Comparison of ENCODE assay signal across 7 mouse cellular contexts in genomic region chr10:127120301-127121065, GRCm38 (mm10). TPM values are rescaled to one million over a fixed set of nuclear protein-coding genes. Genes with fewer than 3 reads are reported as not detected.
DNase-seq lines count a peak whose midpoint lies in the region; ATAC-seq and TF ChIP-seq lines count a peak whose summit lies in the region.

No protein-coding gene starts in this region.

- no peaks in the 10 kb centered on the region for H3K27me3 ChIP-seq in embryonic facial prominence, embryonic 15.5 days
- no peaks in the 10 kb centered on the region for H3K27me3 ChIP-seq in intestine, embryonic 14.5 days (replicated peaks; ENCODE audit: control insufficient read depth, insufficient read depth, low read length)
- H3K27me3 ChIP-seq in midbrain, embryonic 15.5 days (replicated peaks), result no peaks in the 10 kb centered on the region

- peak overlapping the region; percentile 91 for H3K4me3 ChIP-seq in left cerebral cortex, adult 2 months
- peak overlapping the region; percentile 88 for H3K4me3 ChIP-seq in embryonic facial prominence, embryonic 15.5 days (replicated peaks)
- peak overlapping the region; percentile 90 for H3K4me3 ChIP-seq in intestine, embryonic 14.5 days (ENCODE audit: low read depth, low read length)
- peak overlapping the region; percentile 88 for H3K4me3 ChIP-seq in midbrain, embryonic 15.5 days

- no peak for TF ChIP-seq CTCF in left cerebral cortex, adult 2 months (IDR thresholded peaks at IDR 0.05)

- no peaks in the 10 kb centered on the region for H3K9me3 ChIP-seq in embryonic facial prominence, embryonic 15.5 days (replicated peaks)
- H3K9me3 ChIP-seq in intestine, embryonic 14.5 days (ENCODE audit: control insufficient read depth, low read length), result no peaks in the 10 kb centered on the region
- H3K9me3 ChIP-seq in midbrain, embryonic 15.5 days, result no peaks in the 10 kb centered on the region

- H3K36me3 ChIP-seq in embryonic facial prominence, embryonic 15.5 days, result peaks cover 38% of the 10 kb centered on the region
- peaks cover 40% of the 10 kb centered on the region for H3K36me3 ChIP-seq in intestine, embryonic 14.5 days (ENCODE audit: control insufficient read depth, insufficient read depth, low read length)
- H3K36me3 ChIP-seq in midbrain, embryonic 15.5 days (replicated peaks), result 0 out of 2 replicates have a peak, but pooled peaks cover 11% of the 10 kb centered on the region

- peak overlapping the region; percentile 86 for H3K27ac ChIP-seq in left cerebral cortex, adult 2 months
- H3K27ac ChIP-seq in embryonic facial prominence, embryonic 15.5 days (replicated peaks), result no peak overlapping the region
- H3K27ac ChIP-seq in intestine, embryonic 14.5 days (ENCODE audit: low read depth), result no peak overlapping the region
- peak overlapping the region; percentile 77 for H3K27ac ChIP-seq in midbrain, embryonic 15.5 days

- no peak for DNase-seq in left cerebral cortex, adult 2 months (ENCODE audit: extremely low spot score in 1 of 2, low spot score in 2 of 2)
- DNase-seq in left cerebral cortex, postnatal 36 days (ENCODE audit: low spot score in 2 of 2), result no peak
- DNase-seq in MN1 (ENCODE audit: low spot score), result peak; percentile 60
- peak; percentile 57 for DNase-seq in intestine, embryonic 14.5 days (ENCODE audit: low spot score)
- no peak for DNase-seq in T-cell, adult 2 months (ENCODE audit: low spot score)

- intact Hi-C loops in left cerebral cortex, adult 2 months (cut with DNase I), result loop anchor here (5.0 kb wide), 1 partner anchor 192 kb away; the partner anchor contains the start of gene Mars
- intact Hi-C loops in left cerebral cortex, postnatal 36 days (cut with DNase I), result loop anchor here (5.0 kb wide), 1 partner anchor 107 kb away; no protein-coding TSS in a partner anchor

- H3K9ac ChIP-seq in embryonic facial prominence, embryonic 15.5 days, result peak overlapping the region; percentile 68
- H3K9ac ChIP-seq in intestine, embryonic 14.5 days (ENCODE audit: low read length), result peak overlapping the region; percentile 66
- peak overlapping the region; percentile 86 for H3K9ac ChIP-seq in midbrain, embryonic 15.5 days

- peaks cover 26% of the 10 kb centered on the region for H3K4me1 ChIP-seq in embryonic facial prominence, embryonic 15.5 days
- peaks cover 13% of the 10 kb centered on the region for H3K4me1 ChIP-seq in intestine, embryonic 14.5 days (replicated peaks; ENCODE audit: control insufficient read depth, insufficient read depth, low read length)
- peaks cover 34% of the 10 kb centered on the region for H3K4me1 ChIP-seq in midbrain, embryonic 15.5 days

- ATAC-seq in embryonic facial prominence, embryonic 15.5 days (ENCODE audit: insufficient number of reproducible peaks, low FRiP score, low TSS enrichment, low read depth), result peak; percentile 1; the same call in 1 of the 2 replicates
- ATAC-seq in intestine, embryonic 14.5 days (replicated peaks; ENCODE audit: low FRiP score, low TSS enrichment, low read depth), result no peak; the same call in 1 of the 2 replicates
- peak; percentile 56 for ATAC-seq in midbrain, embryonic 15.5 days (replicated peaks)

- 3% methylated on average over 34 of the region's 34 CpGs for WGBS in embryonic facial prominence, embryonic 15.5 days
- WGBS in intestine, embryonic 14.5 days, result 5% methylated on average over 30 of the region's 34 CpGs
- WGBS in midbrain, embryonic 15.5 days, result 2% methylated on average over 34 of the region's 34 CpGs

- peak overlapping the region; percentile 97 for H3K4me2 ChIP-seq in embryonic facial prominence, embryonic 15.5 days (replicated peaks)
- H3K4me2 ChIP-seq in intestine, embryonic 14.5 days (ENCODE audit: low read length), result peak overlapping the region; percentile 100
- H3K4me2 ChIP-seq in midbrain, embryonic 15.5 days, result peak overlapping the region; percentile 97

RNA-seq across cellular contexts. Expression of gene Os9, which starts 0.4 kb away (rescaled TPM):
- total RNA-seq in left cerebral cortex, adult 2 months (2021), result 100 to 1,000 TPM; 109 to 114 TPM
- 100 to 1,000 TPM; 118 to 119 TPM for total RNA-seq in left cerebral cortex, postnatal 36 days (2021)
- polyA plus RNA-seq in embryonic facial prominence, embryonic 15.5 days (2015; fragmentation: Nextera tagmentation; extraction: Ambion mirVana), result 101 TPM in 2 replicates
- 47.6 and 51.6 TPM in 2 replicates for polyA plus RNA-seq in intestine, embryonic 14.5 days (2014; fragmentation: Nextera tagmentation; extraction: Ambion mirVana)
- polyA plus RNA-seq in midbrain, embryonic 15.5 days (2015; fragmentation: Nextera tagmentation; extraction: Ambion mirVana), result 130 and 135 TPM in 2 replicates

RNA-seq across cellular contexts. Expression of gene B4galnt1, which starts 44.5 kb away (rescaled TPM):
- total RNA-seq in left cerebral cortex, adult 2 months (2021), result 100 to 1,000 TPM; 122 to 125 TPM
- 100 to 1,000 TPM; 116 to 122 TPM for total RNA-seq in left cerebral cortex, postnatal 36 days (2021)
- polyA plus RNA-seq in embryonic facial prominence, embryonic 15.5 days (2015; fragmentation: Nextera tagmentation; extraction: Ambion mirVana), result 11.0 and 12.7 TPM in 2 replicates
- polyA plus RNA-seq in intestine, embryonic 14.5 days (2014; fragmentation: Nextera tagmentation; extraction: Ambion mirVana), result 54.3 and 66.0 TPM in 2 replicates
- polyA plus RNA-seq in midbrain, embryonic 15.5 days (2015; fragmentation: Nextera tagmentation; extraction: Ambion mirVana), result 62.2 and 62.3 TPM in 2 replicates

RNA-seq across cellular contexts. Expression of gene Agap2, which starts 45.4 kb away (rescaled TPM):
- total RNA-seq in left cerebral cortex, adult 2 months (2021), result 100 to 1,000 TPM; 627 to 694 TPM
- total RNA-seq in left cerebral cortex, postnatal 36 days (2021), result 100 to 1,000 TPM; 680 to 686 TPM
- polyA plus RNA-seq in embryonic facial prominence, embryonic 15.5 days (2015; fragmentation: Nextera tagmentation; extraction: Ambion mirVana), result 0.45 and 0.49 TPM in 2 replicates
- polyA plus RNA-seq in intestine, embryonic 14.5 days (2014; fragmentation: Nextera tagmentation; extraction: Ambion mirVana), result 0.23 and 0.26 TPM in 2 replicates
- 6.3 and 6.6 TPM in 2 replicates for polyA plus RNA-seq in midbrain, embryonic 15.5 days (2015; fragmentation: Nextera tagmentation; extraction: Ambion mirVana)

RNA-seq across cellular contexts. Expression of gene Tspan31, which starts 50.4 kb away (rescaled TPM):
- total RNA-seq in left cerebral cortex, adult 2 months (2021), result 10 to 100 TPM; 63.7 to 64.4 TPM
- total RNA-seq in left cerebral cortex, postnatal 36 days (2021), result 10 to 100 TPM; 63.5 to 66.3 TPM
- polyA plus RNA-seq in embryonic facial prominence, embryonic 15.5 days (2015; fragmentation: Nextera tagmentation; extraction: Ambion mirVana), result 175 and 177 TPM in 2 replicates
- 92.4 and 114 TPM in 2 replicates for polyA plus RNA-seq in intestine, embryonic 14.5 days (2014; fragmentation: Nextera tagmentation; extraction: Ambion mirVana)
- 113 and 120 TPM in 2 replicates for polyA plus RNA-seq in midbrain, embryonic 15.5 days (2015; fragmentation: Nextera tagmentation; extraction: Ambion mirVana)

RNA-seq across cellular contexts. Expression of gene Cdk4, which starts 57.1 kb away (rescaled TPM):
- total RNA-seq in left cerebral cortex, adult 2 months (2021), result 10 to 100 TPM; 74.4 to 75.2 TPM
- 10 to 100 TPM; 76.9 to 88.1 TPM for total RNA-seq in left cerebral cortex, postnatal 36 days (2021)
- 1,372 and 1,398 TPM in 2 replicates for polyA plus RNA-seq in embryonic facial prominence, embryonic 15.5 days (2015; fragmentation: Nextera tagmentation; extraction: Ambion mirVana)
- polyA plus RNA-seq in intestine, embryonic 14.5 days (2014; fragmentation: Nextera tagmentation; extraction: Ambion mirVana), result 1,915 and 2,068 TPM in 2 replicates
- 793 and 910 TPM in 2 replicates for polyA plus RNA-seq in midbrain, embryonic 15.5 days (2015; fragmentation: Nextera tagmentation; extraction: Ambion mirVana)

Comparison
In these comparisons a context has a peak if more than half of its experiments do, and no peak if none do; other contexts are left out.
1. DNase-seq: peak in MN1 (single experiment) and intestine, embryonic 14.5 days (single experiment); none in left cerebral cortex, adult 2 months (0 of 2), left cerebral cortex, postnatal 36 days (0 of 2) and T-cell, adult 2 months (single experiment).
2. H3K27ac ChIP-seq: peak in left cerebral cortex, adult 2 months (single experiment) and midbrain, embryonic 15.5 days (single experiment); none in embryonic facial prominence, embryonic 15.5 days (single experiment) and intestine, embryonic 14.5 days (single experiment).
3. Peak in every context shown above with its lines, with median percentiles within 50 percentile points of each other: H3K4me3 ChIP-seq, H3K4me2 ChIP-seq and H3K9ac ChIP-seq.